Mouse (Mus musculus) left cerebral cortex, adult 2 months (tissue): ENCODE results near the gene Gm10226. TPM values are rescaled to one million over a fixed set of nuclear protein-coding genes. Genes with fewer than 3 reads are reported as not detected.
A peak's percentile ranks its signal among the peaks of the same experiment; 100 is the strongest.
"Not testable (repeated sequence)": the region's sequence is repeated elsewhere in the genome, so short reads cannot be mapped to it uniquely, and the experiment has no call there.

Experiments used
- DNase-seq, 2 experiments: peaks; one replicate each; pipeline ENCODE4 v3.0.0; 2021 to 2022; ENCODE audit warnings: low spot score in 2 of 2, mixed read lengths in 1 of 2; ENCODE audit errors: extremely low spot score in 1 of 2
- H3K27ac ChIP-seq: fragments of 200-600 bp; 2 replicates; pipeline ENCODE4 v1.8.1; 2022
- H3K4me3 ChIP-seq: fragments of 200-600 bp; 2 replicates; pipeline ENCODE4 v1.8.1; 2022
- CTCF ChIP-seq: fragments of 200-600 bp; IDR thresholded peaks from 2 replicates; pipeline ENCODE4 v1.8.1; 2022; ENCODE audit warnings: antibody characterized with exemption, mild to moderate bottlenecking, moderate library complexity
- intact Hi-C: fragments of 180-260 bp; cut with DNase I; formaldehyde crosslinking; loops from one replicate; pipeline ENCODE4 v1.15.1; 2025
- total RNA-seq, 2 experiments: library from RNA; stranded (reverse); gene quantifications; 2 replicates each; pipeline ENCODE4 v1.2.3; 2021

Gene Gm10226
- total RNA-seq, 2 experiments from 2014 or later, result 5.6 to 8.0 TPM

DNA sequence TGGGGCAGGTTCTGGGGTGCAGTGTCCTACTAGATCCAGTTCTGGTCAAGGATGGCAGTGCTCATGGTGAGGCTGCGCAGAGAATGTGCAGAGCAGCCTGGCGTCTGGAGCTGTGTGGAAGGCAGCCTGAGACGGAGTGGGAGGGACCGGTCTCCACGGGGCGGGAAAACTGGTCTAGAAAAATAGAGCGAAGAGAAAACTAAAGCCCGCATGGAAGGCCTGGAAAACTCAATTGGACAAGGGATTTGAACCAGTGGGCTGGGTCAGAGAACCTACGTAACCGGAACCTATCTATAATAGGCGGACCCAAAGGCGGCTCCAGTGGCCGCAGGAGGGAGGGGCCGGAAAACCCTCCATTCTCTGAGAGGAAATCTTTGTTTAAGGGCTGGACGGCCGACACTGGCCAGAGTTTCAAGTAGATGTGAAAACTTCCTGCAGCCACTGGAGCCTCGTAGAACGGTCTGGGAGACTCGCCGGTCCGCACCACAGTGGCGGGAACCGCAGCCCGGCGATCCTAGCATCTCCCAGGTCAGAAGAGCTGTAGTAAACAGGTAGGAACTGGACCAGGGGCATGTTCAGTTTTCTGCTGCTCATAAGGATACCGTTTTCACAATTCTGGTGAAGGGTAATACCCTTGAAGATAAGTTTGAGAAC is 15.8 kb downstream of the Gm10226 start, which contains the start of gene Zfp760:
Gene Zfp760 (plus strand): TSS at position 399 of the 654 bp plus-strand sequence.
- peak within 1 kb of the TSS; percentile 79 for H3K4me3 ChIP-seq
- intact Hi-C loops, result loop anchor here (1.0 kb wide), 1 partner anchor 27 kb away; no protein-coding TSS in a partner anchor
- H3K27ac ChIP-seq, result peak within 1 kb of the TSS; percentile 87
- no peak; the same call in 1 of the 2 replicates for TF ChIP-seq CTCF
- peak; percentile 67 to 76 for DNase-seq

DNA sequence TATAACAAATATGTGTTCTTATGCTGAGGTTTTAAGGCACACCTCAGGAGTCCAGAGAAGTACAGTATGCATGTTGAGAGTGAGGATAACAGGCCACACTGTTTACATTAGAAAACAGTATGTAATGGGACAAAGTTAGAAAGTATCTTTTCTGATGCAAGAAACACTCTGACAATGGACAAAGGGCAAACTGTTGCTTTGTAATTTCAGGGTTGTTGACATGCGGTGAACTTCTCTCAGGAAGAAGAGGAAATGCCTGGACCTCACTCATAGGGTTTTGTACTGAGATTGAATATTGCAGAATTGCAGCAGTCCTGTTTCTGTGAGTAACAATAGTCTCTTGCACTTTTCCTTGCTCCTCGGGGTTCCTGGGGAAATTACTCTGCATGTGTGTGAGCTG is 16.7 kb downstream of the Gm10226 start:
- intact Hi-C loops, result no loop called here
- no peak for TF ChIP-seq CTCF
- Histone ChIP-seq H3K27ac (no peak overlapping the region; the same call in 1 of the 2 replicates), H3K4me3 (peak overlapping the region; percentile 79; the same call in 1 of the 2 replicates)
- DNase-seq, result no peak

DNA sequence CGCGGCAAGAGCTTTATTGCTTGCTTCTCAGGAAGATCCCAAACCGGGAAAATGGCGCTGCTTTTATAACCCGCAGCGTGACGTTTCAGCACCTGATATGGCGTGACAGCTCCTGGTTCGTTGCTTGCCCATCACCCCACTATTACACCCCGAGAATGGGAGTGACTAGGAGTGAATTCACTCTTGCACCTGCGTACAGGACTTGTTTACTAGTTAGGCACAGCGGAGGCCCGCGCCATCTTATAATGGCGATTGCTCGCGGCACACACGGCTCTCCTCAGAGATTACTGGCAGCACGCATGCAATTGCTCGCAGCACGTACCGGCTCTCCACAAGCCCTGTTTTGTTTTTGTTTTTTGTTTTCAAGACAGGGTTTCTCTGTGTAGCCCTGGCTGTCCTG is 38.8 kb downstream of the Gm10226 start, which contains the start of gene Zfp229:
Gene Zfp229 (plus strand): TSS at position 301 of the 400 bp plus-strand sequence.
- H3K4me3 ChIP-seq, intact Hi-C loops, DNase-seq, H3K27ac ChIP-seq: not testable (repeated sequence)

DNA sequence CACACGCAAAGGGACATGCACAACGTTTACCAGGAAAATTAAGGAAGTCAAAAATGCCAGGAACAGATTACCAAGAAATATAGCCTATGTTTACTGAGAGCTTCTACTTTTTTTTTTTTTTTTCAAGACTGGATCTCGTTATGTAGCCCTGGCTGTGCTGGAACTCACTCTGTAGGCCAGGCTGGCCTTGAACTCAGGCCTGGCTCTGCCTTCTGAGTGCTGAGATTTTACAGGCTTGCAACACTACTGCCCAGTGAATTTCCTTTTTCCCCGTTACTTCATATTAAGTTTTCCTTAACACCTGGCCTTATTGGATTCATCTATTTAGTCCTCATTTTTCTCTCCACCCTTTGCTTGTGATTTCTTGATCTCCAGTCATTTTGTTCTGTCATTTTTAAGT is 41.4 kb downstream of the Gm10226 start:
- intact Hi-C loops, result no loop called here
- no peak for DNase-seq
- TF ChIP-seq CTCF, result no peak
- Histone ChIP-seq H3K27ac (peak overlapping the region; percentile 58; the same call in 1 of the 2 replicates), H3K4me3 (peak overlapping the region; percentile 64)

- intact Hi-C loops, result no loop called here
- no peak; the same call in 1 of the 2 replicates for TF ChIP-seq CTCF
- peak; percentile 42 to 50 for DNase-seq
- peak overlapping the region; percentile 58 for H3K27ac ChIP-seq
- peak overlapping the region; percentile 64 for H3K4me3 ChIP-seq
These were observed 41.9 kb downstream of the Gm10226 start for GRCm38 (mm10) chr17:21733529-21734031.

Other genes with a start within 250 kb of the Gm10226 start
- 1 to 10 TPM; 4.0 to 4.6 TPM for gene Zfp51, start 241.5 kb upstream of the Gm10226 start, total RNA-seq
- gene Zfp53, start 202.9 kb upstream of the Gm10226 start, total RNA-seq, result 1 to 10 TPM; 4.0 to 5.1 TPM
- gene Zfp52, start 156.3 kb upstream of the Gm10226 start, total RNA-seq, result 1 to 10 TPM; 6.5 to 6.8 TPM
- 10 to 100 TPM in 1 of 2 experiments, 1 to 10 TPM in 1; 9.8 to 18.1 TPM for gene Zfp948, start 124.9 kb upstream of the Gm10226 start, total RNA-seq
- 10 to 100 TPM; 12.7 to 15.2 TPM for gene Zfp983, start 41.2 kb upstream of the Gm10226 start, total RNA-seq
- 1 to 10 TPM; 7.8 to 8.2 TPM for gene Zfp760, start 15.9 kb downstream of the Gm10226 start, total RNA-seq
- gene Zfp229, start 38.9 kb downstream of the Gm10226 start, total RNA-seq, result 1 to 10 TPM; 3.3 to 3.8 TPM
- under 1 TPM; 0.66 to 0.72 TPM for gene Zfp820, start 153.9 kb downstream of the Gm10226 start, total RNA-seq
- 1 to 10 TPM; 5.6 to 6.9 TPM for gene Zfp995, start 218.1 kb downstream of the Gm10226 start, total RNA-seq